Mouse (Mus musculus): ENCODE measurements around the gene Cltc.

Gene Cltc

GRCm38 (mm10) chr11:86681423-86681822 lies 75.9 kb downstream of the Cltc start:
- no peak for DNase-seq

- DNase-seq, result no peak
Measured at GRCm38 (mm10) chr11:86680729-86681128, 76.6 kb downstream of the Cltc start.

GRCm38 (mm10) chr11:86678957-86679356 lies 78.4 kb downstream of the Cltc start:
- peak; percentile 70 for DNase-seq

GRCm38 (mm10) chr11:86675520-86675919 lies 81.8 kb downstream of the Cltc start:
- no peak for DNase-seq

- DNase-seq, result no peak
Measured at GRCm38 (mm10) chr11:86672772-86673171, 84.6 kb downstream of the Cltc start.

- DNase-seq, result no peak
Measured at GRCm38 (mm10) chr11:86671041-86671675, 86.2 kb downstream of the Cltc start.

- DNase-seq, result no peak
Measured at GRCm38 (mm10) chr11:86668169-86668568, 89.2 kb downstream of the Cltc start.

- no peak for DNase-seq
Measured at GRCm38 (mm10) chr11:86667553-86667952, 89.8 kb downstream of the Cltc start.

GRCm38 (mm10) chr11:86664406-86664805 lies 93.0 kb downstream of the Cltc start:
- DNase-seq, result no peak

GRCm38 (mm10) chr11:86663977-86664376 lies 93.4 kb downstream of the Cltc start:
- no peak for DNase-seq

- DNase-seq, result no peak
Measured at GRCm38 (mm10) chr11:86662986-86663895, 94.1 kb downstream of the Cltc start.

- DNase-seq, result no peak
Measured at GRCm38 (mm10) chr11:86657863-86658262, 99.5 kb downstream of the Cltc start.

- no peak for DNase-seq
Measured at GRCm38 (mm10) chr11:86656849-86657567, 100.4 kb downstream of the Cltc start.

- no peak for DNase-seq
Measured at GRCm38 (mm10) chr11:86655671-86656070, 101.7 kb downstream of the Cltc start.

GRCm38 (mm10) chr11:86654096-86654495 lies 103.3 kb downstream of the Cltc start:
- no peak for DNase-seq

GRCm38 (mm10) chr11:86653446-86653845 lies 103.9 kb downstream of the Cltc start:
- DNase-seq, result peak; percentile 29

GRCm38 (mm10) chr11:86652578-86652979 lies 104.8 kb downstream of the Cltc start:
- DNase-seq, result no peak

GRCm38 (mm10) chr11:86650676-86651075 lies 106.7 kb downstream of the Cltc start:
- no peak for DNase-seq

GRCm38 (mm10) chr11:86649542-86649941 lies 107.8 kb downstream of the Cltc start:
- no peak for DNase-seq

GRCm38 (mm10) chr11:86647706-86648447 lies 109.5 kb downstream of the Cltc start:
- no peak for DNase-seq

GRCm38 (mm10) chr11:86646885-86647459 lies 110.4 kb downstream of the Cltc start:
- no peak for DNase-seq

GRCm38 (mm10) chr11:86646136-86646834 lies 111.1 kb downstream of the Cltc start:
- no peak for DNase-seq

Data from kidney, adult 11 months (tissue).